Mouse (Mus musculus) adrenal gland, adult (tissue): ENCODE data around the gene Abcc3.
"Not testable (repeated sequence)": the region's sequence is repeated elsewhere in the genome, so short reads cannot be mapped to it uniquely, and the experiment has no call there.

Source experiments
- DNase-seq, 2 experiments: peaks; one replicate each; pipeline ENCODE4 v3.0.0; 2022 to 2023; ENCODE audit warnings: low spot score in 1 of 2; ENCODE audit not compliant: inconsistent age in 2 of 2

Gene Abcc3

DNA sequence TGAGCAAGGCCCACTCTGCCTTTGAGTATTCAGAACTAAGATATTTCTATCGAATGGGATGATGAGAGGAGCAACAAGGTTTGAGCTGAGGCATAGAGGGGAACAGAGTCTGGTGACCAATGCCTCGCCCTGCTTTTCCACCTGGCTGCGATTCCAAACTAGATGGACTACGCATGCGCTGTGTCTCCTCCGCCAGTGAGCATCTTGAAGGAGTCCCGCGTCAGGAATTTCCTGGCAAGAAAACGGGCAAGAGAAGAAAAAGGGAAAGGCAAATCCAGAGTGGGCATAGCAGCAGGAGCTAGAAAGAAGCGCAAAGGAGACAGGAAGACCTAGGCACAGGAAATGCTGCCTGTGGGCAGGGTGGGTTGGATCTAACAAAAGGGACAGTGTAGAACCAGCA lies 11.0 kb upstream of the Abcc3 start:
- no peak for DNase-seq

DNA sequence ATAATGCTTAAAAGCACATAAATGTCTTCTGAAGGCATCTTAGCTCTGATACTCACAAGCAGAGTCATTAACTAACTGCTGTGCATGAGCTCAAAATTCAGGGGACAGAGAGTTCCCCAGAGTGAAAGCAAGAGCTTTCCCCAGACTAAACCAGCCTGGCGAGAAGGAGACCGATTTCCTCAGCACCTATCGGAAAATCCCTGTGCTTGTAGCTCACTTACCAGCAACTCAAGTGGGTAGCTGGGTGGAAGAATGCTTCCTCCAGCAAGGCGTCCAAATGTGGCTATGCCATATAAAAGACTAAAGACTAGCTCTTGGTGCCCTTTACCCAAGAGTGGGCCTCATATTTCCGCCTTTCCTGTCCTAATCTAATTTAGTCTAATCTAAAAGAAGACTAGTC lies 9.9 kb upstream of the Abcc3 start:
- DNase-seq = no peak

DNA sequence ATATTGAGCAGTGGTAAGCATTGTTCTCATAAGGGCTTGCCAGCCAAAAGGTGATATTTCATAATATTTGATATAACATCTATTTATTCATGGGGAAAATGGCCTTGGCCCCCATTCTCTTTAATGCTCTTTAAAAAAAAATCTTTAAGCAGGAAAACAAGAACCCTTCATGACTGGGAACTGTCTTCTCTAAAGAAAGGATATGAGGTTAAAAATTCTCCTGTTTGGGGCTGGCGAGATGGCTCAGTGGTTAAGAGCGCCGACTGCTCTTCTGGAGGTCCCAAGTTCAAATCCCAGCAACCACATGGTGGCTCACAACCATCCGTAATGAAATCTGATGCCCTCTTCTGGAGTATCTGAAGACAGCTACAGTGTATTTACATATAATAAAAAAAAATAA lies 9.2 kb upstream of the Abcc3 start:
- DNase-seq = not testable (repeated sequence)

DNA sequence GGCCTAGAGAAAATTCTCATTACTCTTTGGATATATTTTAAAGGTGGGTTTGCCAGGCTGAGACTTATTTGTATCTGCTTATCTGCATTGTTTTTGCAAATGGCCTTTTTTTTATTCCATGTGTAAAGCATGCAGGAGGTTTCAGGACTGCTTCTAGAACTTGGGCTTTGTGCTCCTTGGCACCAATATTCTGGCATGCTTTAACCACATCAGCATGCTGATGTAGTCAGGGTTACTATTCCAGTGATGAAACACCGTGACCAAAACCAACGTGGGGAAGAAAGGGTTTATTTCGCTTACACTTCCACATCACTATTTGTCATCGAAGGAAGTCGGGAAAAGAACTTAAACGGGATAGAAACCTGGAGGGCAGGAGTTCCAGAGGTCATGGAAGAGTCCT lies 8.2 kb upstream of the Abcc3 start:
- no peak for DNase-seq

DNA sequence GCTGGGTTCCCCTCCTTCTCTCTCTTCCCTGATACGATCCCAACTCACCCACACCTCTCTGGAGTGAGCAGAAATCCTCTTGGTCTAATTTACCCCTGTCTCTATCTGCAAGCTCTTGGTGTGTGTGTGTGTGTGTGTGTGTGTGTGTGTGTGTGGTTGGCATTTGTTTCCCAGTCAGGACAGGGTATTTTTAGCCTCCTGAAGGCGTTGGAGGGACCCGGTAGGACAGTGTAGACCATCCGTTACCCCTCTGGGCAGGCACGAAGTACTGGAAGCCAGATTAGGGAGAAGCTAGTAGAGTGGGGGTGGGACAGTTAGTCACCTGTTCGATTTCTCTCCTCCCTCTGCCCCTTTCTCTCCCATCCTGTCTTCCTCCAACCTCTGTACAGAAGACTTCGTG lies 1.3 kb upstream of the Abcc3 start:
- no peak for DNase-seq

DNA sequence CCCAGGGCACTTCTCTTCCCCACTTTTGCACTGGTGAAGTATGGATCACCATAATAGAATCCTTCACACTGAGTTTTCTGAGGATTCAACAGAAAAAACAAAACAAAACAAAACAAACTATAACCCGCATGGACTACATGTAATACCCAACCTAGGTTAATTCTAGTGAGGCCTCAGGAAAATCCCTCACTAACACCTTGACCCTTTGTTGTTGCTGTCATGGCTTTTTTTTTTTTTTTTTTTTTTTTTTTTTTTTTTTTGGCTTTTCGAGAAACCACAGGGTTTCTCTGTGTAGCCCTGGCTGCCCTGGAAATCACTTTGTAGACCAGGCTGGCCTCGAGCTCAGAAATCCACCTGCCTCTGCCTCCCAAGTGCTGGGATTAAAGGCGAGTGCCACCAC lies 693 bp upstream of the Abcc3 start:
- not testable (repeated sequence) for DNase-seq

DNA sequence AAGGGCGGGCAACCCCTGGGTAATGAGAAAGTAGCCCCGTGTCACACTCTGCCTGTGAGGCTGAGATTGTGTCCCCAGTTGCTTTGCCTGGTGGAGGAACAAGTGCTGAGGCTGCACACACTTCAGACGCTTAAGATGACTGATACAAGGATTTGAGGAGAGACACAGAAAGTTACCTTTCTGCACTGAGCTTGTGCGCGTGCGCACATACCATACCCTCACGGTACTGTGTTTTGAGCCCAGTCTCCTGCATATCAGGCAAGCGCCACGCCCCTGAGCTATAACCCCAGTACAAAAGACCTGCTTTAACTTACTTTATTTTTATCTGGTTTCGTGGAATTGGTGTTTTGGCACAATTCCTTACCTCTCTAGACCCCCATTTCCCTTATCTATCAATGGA lies 1.1 kb downstream of the Abcc3 start:
- DNase-seq = no peak

DNA sequence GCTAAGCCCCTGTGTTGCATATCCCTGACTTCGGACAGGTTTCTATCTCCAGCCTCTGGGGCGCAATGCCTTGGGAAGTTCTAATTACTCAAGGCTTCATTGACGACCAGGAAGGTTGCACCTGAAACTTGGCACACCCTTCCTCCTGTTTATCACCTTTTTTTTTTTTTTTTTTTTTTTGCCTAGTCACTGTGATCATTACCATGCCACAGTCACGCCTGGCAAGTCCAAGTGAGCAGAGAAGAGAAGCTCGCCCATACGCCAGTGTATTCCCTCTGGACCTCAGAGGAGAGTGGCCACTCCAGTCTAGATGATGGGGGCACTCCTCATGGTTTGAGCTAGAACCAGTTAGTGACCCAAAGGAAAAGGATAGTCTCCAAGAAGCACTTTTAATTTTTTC lies 2.0 kb downstream of the Abcc3 start:
- DNase-seq = no peak

DNA sequence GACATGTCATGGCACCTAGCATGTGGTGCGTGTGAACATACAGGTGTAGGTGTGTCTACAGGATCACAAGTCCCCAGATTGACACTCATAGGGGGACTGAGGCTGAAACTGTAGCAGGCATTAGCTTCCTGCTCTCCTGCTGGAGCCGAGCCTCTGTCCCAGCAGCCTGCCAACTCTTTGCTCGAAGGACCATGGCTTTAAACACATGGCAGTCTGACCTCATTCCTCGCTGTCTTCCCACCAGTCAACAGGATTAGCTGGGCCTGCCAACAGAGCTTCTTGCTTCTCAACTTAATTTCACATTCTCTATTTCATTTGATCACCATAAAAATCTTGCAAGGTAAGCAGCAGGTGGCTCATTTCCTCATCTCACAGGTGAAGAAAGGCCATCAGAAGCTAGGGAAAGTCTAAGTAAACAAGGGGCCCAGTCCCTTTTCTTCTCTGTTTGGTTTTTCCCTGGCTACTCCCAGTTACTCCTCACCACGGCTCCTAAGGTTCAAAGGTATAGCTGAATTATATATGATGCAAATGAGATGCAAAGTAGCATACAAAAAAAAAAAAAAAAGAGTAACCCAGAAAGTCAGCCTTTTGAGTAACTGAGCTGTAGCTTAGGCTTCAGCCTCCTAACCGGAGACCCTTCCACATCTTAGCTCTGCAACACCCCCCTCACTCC lies 2.9 kb downstream of the Abcc3 start:
- no peak for DNase-seq

DNA sequence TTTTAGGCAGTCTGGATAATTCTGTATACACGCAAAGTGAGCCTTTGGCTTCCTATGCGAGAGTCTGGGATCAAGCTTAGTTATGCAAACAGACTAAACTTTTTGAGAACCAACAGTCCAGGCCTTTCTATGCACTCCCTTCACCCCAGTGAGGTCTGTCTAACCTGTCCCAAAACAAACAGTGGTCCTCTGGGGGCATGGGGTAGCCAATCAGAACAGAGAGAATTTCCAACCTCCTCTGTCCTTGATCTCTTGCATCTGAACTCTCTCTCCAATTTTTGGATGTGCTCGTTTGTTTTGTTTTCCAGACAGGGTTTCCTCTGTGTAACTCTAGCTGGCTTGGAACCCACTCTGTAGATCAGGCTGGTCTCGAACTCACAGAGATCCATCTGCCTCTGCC lies 3.8 kb downstream of the Abcc3 start:
- DNase-seq = no peak

DNA sequence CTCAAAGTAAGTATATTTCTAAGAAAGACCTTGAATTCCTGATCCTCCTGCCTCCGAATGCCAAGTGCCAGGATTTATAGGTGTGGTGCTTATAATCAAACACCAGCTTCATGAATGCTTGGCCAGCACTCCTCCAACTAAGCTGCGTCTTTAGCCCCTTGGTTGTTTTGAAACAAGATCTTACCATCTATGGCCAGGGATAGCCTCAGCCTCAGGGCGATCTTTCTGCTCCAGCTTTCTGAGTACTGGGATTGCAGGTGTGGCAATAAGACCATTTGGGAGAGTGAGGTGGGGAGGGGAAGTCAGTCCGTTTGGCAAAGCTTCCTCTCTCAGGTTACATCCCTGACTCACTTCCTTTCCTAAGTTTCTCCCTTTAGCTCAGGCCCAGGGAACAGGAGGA lies 5.0 kb downstream of the Abcc3 start:
- DNase-seq = no peak

DNA sequence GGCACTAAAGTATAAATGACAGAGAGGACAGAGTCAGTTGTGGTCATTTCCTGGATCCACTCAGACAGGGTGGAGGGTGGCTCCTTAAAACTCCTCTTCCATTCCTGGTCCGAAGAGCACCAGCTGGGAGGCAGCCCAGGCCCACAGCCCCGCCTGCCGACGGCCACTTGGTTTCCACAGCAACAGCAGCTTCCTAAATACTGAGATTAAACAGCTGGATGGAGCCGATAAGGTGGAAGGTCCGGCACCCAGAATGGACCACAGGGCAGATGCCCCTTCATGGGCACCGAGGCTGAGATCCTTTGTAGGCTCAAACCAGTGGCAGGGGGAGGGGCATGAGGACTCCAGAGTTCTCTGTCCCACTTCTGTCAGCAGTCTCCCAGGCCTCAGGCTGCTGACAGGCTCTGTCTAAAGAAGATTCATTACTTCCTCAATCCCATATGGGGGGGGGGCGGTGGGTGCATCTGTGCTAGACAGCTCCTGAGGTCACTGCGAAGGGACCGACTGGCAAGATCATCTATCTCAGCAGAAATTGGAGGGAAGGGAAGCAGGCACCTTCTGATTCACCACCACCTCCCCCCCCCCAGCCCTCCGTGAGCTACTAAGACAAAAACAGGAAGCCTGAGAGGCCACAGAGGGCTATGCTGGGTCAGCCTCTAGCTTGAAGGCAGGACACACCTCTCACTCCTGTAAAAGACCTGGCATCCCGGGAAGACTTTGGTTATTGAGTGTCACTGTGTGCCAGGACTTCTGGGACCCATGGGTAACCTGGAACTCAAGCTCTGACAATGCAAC lies 6.6 kb downstream of the Abcc3 start:
- peak; percentile 46 to 67 for DNase-seq

DNA sequence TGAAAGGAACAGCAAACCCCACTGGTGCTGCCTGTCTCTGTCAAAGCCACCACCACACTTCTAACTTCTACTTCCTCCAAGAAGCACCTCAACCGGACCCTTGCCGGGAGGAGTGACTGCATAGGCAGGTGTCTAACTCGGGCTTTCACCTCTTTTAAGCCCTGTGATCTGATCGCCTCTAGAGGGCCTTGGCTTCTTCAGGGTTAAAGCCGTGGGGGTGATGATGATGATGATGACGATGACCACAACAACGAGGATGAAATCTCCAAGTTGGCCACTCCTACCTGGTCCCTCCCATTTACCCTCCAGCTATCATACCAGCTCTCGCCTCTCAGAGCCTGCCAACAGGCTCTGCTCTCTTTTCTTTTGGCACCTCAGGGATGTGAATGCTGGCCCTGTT lies 13.1 kb downstream of the Abcc3 start:
- DNase-seq = no peak

DNA sequence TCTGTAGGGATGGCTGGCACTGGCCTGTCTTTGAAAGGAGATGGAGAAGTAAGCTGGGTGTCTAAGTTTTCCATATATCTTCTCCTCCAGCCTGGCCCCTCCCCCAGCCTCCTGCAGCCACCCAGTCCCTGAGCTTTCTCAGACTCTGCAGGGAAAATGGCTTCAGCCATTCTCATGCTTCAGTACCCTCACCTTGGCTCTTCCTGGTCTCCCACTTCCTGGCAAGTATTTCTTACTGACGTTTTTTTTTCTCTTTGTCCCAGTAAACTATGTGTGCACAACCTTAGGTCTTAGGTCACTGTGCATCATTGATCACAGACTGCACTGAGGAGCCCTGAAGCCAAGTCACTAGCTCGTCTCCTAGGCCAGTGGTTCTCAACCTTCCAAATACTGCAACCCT lies 13.7 kb downstream of the Abcc3 start:
- DNase-seq = no peak

DNA sequence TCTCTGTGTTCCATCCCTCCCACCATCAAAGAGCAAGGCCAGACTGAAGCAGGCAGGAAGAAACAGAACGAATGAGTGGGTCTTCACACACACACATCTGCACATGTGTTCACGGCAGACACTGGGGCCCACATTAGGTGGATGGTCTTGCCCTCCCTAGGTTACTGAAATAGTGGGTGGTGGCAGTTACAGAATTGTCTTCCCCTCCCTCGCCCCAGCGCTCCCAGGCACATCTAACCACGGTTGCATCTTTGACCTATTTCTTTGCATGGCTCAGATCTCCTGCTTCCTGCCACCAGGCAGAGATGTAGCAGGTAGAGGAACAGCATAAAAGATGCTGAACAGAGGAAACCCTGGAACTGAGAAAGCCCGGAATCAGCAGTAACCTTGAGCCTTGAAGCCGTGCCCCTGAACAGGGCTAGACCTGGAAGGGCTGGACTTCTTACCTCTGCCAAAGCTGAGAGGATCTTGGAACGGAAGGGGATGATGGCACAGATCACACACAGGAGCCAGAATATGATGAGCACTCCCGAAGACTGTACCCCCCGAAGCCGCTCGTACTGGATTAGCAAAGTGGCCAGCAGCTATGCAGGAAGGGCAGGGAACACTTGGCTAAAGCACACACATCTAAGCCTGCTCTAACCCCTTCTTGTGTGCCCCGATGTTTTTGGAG lies 18.4 kb downstream of the Abcc3 start:
- no peak for DNase-seq

DNA sequence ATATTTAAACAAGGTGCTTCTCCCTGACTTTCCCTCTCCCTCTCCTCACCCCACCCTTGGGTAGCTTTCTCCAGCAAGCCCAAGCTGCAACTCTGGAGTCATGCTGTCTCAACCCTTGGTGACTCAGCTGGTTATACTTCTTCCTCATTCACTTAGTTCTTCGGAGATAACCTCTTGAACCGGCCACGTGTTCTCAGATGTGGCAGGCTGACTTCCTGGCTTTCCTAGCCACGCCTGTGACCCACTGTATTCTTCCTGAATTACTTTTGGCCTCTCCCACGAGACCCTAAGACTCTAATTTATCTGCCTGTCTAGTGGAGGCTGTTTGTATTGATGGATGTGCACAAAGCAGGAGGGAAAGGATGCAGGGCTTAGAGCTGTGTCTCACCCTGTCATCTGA lies 22.0 kb downstream of the Abcc3 start:
- DNase-seq = peak in 1 of 2 experiments; percentile 53

DNA sequence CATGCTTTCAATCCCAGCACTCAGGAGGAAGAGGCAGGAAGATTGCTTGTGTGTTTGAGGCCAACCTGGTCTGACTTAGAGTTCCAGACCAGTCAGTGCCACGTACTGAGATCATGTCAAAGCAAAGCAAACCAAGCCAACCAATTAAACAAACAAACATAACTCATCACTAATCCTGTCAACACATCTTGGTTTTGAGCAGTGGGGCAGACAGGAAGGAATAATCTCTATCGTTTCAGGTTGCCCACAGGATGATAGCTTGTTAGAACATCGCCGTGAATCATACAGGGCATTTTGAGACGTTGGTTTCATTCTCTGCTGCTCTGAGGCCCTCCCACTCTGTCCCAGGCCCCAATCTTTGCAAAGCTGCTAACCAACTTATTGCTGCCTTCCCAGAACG lies 22.8 kb downstream of the Abcc3 start:
- no peak for DNase-seq

DNA sequence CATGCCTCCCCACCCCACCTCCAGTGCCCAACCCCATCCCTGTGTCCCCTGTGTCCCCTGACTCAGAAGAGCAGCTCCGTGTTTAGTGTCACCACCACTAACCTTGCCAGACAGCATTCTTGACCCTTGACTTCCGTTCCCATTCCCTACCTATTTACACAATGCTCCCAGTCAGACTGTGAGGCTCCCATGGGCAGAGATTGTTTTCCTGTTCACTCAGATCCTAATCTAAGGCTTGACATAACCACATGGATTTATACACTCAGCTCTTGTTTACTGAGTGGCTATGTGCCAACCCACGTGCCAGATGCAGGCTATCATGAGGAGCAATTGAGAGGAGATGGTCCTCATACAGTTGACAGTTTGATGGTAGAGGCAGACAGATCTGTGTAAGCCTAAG lies 27.5 kb downstream of the Abcc3 start:
- no peak for DNase-seq

DNA sequence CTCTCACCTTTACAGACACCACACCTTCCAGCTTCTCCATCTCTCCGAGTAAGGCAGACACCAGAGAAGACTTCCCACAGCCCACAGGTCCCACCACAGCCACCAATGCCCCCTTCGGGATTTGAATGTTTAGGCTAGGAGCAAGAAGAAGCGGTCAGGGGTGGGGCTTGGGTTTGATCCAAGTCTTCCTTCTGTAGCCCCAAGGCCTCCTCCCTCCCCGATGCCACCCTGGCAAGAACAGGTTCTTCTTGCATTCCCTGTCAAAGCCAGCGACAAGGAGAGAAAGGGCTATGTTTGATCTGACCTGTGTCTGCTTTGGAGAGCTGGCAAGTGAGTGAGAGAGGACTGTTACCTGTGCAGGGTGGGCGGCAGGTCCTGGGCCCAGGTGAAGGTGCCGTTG lies 29.1 kb downstream of the Abcc3 start:
- DNase-seq = no peak

DNA sequence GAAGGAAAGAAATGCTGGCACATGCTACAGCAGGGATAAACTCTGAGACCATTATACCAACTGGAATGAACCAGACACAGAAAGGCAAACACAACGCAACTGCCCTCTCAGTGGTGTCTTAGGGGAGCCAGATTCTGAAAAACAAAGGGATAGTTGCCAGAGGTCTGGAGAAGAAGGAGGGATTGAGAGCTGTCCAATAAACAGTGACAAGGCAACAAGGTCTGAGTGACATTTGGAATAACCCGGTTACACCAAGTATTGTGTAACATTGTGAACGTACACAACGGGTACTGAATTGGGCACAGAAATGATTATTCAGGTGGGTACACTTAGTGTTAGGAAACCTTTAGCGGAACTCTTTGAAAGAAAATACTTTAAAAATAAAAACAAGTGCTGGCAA lies 30.7 kb downstream of the Abcc3 start:
- DNase-seq = no peak

DNA sequence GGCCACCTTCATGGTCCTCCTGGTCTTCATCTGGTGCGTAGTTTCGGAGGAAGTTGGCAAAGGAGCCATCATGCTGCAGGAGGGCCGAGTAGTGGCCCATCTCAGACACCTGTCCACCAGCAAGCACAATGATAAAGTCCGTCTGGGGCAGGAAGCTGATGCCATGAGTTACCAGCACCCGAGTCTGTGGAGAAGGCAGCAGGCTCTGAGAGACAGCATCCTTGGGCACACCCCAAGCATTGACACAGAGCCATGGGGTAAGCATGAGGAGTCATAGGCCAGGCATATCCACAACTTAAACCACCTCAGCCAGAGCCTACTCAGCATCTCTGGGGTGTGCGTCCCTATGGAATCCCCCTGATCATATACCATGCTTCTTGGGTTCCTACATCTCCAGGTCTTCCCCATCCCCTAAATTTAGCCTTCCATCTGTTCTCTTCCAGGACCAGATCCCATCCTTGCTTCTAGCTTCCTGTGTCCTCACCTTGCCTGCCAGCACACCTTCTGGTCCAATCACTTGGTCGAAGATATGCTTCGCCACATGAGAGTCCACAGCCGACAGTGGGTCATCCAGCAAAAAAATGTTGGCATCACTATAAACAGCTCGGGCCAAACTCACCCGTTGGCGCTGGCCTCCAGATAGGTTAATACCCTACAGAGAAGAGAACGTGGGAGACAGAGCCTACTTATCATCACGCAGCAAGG lies 31.5 kb downstream of the Abcc3 start:
- no peak for DNase-seq

DNA sequence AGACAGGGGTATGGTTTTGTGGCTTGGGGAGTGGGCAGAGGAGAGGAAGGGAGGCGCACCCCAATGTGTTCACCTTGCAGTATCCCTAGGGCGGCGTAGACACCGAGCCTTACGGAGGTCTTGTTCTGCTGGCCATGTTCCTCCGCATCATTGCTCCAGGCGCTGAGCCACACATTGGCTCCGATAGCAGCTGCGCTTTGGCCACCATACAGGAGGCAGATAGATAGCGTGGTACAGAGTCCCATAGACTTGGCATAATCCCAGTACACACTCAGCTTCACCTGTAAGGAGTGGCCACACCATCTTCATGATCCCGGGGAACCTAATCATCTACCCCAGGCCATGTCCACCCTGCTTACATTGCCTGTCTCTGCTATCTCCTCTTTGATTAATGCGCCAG lies 33.6 kb downstream of the Abcc3 start:
- no peak for DNase-seq
